Mouse (Mus musculus) embryo, embryonic 10.5 days (tissue): ENCODE results near the gene Clec16a.

Experiments
- DNase-seq: peaks from one replicate; pipeline ENCODE4 v3.0.0-alpha.2; 2015; ENCODE audit warnings: low spot score

Clec16a gene

DNA sequence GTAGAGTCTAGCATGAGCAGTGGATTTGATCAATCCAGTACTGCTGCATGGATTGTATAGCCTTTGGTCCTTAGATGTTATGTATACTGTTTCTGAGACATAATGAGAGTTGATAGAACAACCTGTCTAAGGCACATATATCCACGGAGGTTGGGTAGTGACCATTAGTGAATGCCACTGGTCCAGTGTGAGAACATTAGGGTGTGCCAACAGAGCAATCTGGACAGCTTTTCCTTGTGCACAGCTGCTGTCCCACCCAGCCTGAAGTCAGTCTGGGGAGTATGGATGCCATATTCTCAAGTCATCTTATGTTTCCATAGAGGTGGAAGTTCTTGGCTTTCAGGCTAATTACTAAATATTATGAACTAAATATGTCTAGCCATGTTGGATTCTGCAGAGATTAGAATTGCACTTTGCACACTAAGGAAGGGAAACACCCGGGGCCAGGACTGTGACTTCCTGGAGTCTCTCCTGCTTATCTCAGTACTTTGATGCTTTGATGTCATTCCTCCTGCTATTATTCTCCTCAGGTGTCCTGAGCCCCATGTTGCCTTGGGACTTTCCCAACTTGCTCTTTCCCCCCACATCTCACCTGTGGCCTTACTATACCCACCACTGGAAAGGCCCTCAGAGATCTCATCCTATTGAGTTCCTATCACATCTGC, 36.2 kb downstream of the Clec16a start:
- DNase-seq: no peak

DNA sequence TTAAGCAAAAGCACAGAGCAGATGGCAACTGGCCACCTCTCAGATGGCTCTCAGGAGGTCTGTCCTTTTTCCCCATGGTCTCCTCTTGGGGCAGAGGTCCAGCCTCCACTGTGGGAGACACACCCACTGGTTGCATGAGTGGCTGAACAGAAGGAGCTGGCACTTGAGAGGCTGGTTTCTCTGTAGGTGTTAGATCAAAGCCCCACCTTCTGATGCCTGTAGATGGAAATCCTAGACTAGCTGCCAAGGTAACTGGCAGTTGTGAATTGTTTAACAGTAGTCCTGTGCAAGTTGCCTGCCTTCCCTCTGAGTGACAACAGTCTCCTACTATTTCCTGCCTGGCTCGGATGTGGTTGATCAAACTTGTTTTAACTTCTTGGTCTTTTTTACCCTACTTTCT, 40.0 kb downstream of the Clec16a start:
- DNase-seq: no peak

DNA sequence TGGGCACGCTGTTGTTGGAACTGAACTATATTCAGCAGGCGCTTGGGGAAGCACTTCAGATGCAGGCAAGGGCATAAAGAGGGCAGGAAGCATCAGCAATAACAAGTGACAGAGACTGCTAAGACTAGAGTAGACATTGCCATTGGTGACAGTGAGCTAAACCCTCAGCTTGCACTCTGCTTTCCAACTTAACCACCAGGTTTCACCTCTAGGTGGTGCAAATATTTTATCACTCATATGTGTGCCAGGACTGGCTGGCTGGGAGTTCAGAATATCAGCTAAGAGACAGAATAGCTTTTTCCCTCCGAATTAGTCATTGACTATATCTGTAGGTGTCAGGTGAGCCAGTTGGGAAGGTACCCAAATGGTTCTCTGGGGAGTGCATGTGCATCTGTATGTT, 41.4 kb downstream of the Clec16a start:
- DNase-seq: peak; percentile 17

DNA sequence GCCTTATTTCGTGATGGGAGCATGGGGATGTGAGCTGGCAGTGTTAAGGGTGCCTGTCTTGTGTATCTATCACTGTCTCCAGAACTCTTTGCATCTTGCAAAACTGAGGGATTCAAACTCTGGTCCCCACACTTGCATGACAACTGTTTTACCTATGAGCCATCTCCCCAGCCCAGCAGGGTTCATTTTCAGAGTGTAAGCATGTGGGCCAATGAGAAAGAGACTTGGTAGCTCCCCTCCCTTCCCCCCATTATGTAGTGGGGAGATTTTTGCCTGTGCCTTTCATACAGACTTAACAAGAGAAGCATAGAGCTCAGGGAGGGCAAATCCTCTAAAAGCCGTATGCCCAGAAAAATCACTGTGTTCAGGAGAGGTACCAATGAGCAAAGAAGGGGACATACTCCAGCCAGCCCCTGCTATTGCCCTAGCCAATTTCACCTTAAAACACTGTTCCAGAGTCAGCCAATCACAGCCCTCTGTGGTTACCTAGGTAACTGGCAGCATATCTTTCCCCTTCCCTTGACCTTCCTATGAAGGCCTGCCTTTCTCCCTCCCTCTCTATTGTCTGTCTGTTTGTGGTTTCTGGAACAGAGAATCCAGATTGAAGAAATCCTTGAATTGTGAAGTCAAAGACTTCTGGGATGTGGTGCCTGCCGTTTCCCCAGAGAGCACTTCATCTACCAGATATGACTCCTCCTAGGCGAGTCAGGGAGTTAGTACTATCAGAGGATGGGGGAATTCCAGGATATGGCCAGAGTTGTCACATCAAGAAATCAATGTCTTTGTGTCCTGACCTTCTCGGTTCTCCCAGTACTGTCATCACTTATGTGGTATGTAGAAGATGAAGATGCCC, 55.0 kb downstream of the Clec16a start:
- DNase-seq: peak; percentile 23

DNA sequence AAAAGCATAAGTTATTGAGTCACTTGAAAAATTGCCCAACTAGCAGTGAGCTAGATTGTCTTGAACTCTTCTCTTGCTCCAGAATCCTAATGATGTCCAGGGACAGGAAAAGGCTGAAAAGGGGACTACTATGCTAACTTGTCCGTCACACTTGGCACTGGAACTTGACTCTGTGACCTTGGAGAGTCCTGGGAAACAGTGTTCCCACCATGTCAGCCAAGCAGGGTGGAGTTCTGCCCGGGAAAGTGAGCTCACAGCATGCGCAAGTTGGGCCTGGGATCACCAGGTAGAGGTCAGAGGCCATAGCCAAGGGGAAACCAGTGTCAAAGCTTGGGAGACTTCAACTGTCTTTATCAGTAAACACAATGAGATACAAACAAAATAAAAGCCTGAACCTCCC, 62.7 kb downstream of the Clec16a start:
- no peak for DNase-seq

DNA sequence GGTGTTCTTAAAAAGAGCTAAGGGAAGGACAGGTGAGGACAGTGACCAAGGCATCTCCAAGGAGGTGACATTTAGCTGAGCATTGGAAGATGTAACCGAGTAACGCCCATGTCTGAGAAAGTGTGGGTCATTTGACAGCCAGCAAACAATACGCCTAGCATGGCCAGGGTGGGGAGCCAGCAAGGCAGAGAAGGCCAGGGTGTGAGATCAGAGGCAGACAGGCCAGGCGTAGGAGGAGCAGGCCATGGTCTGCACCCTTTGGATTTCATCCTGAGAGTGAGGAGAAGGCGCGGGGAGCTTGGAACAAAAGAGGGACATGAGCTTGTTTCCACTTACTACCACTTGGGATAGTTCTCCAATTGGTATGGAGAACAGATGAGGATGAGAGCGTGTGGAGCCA, 64.8 kb downstream of the Clec16a start:
- no peak for DNase-seq

DNA sequence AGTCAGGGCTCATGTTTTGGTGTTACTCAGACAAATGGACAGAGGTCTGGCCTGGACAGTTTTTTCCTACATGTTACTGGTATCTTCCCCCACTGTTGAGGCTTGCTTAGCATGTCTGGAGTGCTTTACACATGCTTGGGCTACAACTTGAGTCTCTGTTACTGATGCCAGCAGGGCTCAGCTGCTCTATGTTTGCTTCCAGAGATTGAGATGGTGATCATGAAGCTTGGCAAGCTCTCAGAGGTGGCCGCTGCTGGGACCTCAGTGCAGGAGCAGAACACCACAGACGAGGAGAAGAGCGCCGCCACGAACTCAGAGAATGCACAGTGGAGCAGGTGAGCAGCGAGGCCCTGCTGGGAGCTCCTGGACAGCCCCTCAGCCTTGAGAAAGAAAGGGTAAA, 65.7 kb downstream of the Clec16a start:
- DNase-seq: no peak

DNA sequence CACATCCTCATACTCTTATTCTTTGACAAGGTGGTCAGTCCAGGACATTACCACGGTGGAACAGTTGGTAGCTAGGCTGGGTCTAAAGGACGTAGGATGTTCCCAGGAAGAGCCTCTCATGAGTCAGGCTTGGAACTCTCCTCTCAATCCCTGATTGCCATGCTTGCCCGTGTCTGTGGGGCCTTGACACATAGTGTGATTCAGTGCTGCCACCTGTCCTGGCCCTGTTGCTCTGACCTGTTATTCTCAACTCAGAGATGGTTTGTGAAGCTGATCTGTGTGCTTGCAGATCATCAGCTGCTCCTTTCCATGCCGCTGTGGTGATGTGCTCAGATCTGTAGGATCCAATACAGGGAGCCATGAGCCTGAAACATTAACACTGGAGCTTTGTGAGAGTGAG, 66.2 kb downstream of the Clec16a start:
- no peak for DNase-seq

DNA sequence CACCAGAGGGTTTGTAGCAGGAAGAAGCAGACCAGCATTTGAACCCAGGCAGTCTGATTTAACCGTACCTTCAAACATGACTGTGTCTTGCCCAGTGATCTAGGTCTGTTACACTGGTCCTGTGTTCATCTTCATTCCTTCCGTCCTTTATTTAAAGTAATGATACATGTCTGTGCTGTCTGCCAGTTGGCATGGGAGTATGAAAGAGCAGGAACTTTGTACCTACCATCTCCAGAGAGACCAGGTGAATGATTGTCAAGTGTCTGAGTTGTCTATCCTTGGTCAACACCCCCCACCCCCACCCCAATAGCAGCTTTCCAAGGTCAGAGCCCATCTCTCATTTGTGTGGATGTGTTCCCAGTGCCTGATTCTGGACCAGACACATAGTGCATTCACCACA, 68.9 kb downstream of the Clec16a start:
- no peak for DNase-seq

DNA sequence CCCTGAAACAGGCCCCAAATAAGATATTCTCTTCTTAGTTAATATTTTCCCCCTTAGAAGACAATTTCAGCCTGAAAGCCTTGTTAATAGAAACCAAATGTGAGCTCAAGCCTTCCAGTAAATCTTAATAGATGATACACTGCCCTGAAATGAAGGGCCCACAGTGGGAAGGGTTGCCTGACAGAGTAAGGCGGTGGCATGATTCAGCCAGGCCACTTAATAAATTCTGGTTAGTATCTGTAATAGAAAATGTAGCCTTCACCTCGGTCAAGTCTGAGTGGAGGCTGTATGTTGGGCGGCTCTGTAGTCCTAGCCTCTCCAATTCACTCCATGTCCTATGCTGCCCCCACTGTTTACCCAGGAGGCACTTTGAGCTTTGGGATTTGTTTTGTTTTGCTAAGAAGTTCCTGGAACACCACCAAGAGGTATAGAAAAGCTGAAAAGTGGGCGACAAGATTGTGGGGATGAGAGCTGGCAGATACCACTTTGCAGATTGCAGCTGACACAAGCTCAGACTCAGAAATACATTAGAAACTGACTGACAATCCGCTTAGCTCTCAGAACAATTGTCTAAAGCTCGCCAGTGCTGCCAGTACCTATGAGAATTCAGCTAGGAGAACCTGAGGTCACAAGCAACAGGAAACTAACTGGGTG, 75.9 kb downstream of the Clec16a start:
- DNase-seq: no peak

DNA sequence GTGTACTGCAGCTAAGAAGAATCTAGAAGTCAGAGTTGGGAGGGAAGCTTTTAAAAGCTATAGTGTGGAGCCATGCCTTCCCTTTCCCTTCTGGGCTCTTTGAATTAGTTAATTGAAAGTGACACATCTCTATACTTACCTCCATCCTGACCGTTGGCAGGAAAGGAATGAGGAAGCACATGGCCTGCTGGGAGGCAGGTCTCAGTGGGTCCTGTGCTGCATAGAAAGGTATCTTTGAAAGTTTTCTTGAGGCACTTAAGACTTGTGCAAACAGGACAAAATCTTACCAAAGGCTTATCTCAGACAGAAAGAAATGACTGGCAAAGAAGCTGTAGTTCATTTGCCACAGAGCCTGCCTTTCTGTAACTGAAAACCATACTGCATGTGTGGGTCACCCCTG, 76.6 kb downstream of the Clec16a start:
- DNase-seq: no peak

DNA sequence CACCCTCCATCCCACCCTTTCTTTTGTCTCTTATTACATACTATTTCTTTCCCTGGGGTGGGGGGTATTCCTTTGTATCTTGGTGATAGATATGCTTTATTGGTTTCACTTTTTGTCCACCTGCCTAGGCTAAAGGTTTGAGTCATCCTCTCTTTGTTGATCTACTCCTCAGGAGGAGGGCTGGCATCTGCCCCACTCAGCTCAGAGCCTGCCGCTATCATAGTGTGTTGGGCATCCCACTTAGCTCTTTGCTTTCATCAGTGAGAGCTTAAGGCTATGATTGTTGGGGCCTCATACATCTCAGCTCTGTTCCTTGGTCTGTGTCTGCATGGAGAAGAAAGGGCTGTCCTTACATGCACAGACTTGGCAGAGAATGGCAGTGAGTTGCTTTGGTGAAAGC, 81.0 kb downstream of the Clec16a start:
- no peak for DNase-seq

DNA sequence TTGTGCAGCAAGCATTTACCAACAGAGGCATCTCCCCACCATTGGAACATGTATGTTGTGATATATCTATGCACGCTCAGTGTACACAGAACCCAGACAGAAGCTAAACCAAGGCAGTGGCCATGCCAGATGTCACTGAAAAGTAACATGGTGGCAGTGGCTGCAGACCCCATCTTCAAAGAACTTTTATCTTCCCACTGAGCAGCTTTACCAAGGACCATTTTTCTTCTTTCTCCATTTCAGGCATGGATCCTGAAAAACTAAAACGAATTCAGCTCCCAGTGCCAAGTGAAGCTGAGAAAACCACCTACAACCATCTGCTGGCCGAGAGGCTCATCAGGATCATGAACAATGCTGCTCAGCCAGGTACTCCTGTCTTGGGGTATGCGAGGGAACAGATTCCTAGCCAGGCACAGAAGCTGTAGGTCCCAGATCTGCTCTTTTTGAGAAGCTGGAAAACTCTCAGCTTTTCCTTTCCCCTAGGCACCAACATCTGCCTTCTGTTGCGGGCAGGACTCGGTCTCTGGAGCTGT, 82.1 kb downstream of the Clec16a start:
- no peak for DNase-seq

DNA sequence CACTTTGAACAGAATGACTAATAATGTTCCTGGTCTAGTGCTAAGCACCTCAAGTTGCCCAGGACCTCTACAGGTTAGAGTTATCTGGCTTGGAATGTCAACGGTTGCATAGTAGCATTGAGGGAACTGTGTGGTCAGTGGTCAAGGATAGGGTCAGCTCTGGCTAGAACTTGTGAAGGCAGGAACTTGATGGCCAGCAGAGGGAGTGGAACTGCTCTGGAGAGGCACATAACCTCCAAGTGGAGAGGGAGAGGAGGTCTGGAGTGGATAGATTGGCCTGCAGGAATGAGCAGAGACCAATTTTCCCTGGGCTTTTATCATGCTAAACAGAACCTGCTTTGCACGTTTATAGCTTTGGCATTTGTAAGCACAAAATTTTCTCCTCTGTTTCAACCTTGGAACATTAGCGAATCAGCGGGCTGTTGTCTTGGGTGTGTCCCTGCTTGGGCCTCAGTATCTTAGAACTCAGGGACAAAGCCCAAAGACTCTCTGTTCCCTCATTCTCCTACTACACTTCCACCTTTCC, 83.0 kb downstream of the Clec16a start:
- no peak for DNase-seq

DNA sequence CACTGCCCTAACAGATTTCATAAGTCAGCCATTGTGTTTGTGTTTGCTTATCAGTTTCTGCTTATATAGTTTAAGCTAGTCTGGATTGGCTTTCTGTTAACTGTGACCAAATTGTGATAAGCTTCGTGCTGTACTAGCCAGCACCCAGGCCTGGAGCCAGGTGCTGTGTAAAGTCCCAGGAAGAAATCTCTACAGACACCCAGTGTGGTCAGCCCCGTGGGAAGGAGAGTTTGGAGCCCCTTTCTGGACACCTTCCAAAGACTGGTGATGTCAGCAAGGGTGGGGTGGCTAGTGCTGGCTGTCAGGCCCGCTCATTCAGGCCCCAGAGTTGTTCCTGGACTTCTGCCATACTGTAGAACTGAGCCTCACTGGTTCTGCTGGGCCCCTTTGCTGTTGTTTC, 83.8 kb downstream of the Clec16a start:
- no peak for DNase-seq

DNA sequence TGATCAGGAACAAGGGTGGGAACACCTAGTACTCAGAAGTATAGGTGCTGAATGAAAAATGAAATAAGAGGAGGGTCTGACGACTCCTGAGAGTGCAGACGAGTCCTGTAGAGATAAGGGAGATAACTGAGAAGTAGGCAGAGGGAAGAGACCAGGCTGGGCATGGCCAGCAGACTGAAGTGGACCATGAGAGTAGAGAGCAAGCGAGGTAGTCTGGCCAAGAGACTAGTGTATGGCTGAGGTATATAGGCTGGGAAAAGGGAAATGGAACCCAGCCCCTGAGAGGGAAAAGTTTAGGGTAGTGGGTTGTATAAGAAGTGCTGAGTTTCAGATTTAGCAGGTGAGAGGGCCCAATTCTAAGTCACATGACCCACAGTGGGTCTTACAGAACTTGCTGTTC, 84.2 kb downstream of the Clec16a start:
- DNase-seq: no peak

DNA sequence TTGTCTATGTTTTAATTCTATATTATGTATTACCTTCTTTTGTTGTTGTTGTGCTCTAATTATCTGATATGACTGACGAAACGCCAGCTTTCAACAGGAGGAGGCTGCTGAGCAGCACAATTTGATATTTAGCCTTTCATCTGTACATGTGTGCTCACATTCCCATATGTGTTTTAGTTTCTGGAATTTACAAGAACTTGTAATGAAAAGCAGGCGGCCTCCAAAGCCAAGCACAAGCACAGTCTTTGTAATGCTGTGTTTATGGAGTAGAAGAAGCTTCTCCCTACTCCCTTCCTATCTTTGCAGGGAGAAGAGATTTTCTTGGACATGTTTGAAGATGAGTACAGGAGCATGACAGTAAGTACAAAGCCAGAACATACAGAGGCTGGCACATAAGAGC, 89.8 kb downstream of the Clec16a start:
- DNase-seq: no peak

DNA sequence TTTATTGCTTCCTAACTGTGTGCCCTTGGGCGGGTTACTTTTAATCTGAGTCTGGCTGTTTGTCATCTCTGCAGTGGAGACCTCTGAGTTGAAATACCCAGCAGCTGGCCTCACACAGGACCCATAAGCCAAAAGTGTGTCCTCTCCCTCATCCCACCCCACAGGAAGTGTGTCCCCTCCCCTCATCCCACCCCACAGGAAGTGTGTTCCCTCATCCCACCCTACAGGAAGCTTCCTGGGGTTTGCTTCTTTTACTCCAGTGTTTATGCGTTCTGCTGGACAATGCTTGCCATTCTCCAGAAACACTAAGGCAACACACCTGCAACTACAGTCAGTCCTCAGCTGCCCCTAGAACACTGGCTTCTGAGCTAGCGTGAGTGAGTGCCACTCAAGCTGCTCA, 92.8 kb downstream of the Clec16a start:
- no peak for DNase-seq

DNA sequence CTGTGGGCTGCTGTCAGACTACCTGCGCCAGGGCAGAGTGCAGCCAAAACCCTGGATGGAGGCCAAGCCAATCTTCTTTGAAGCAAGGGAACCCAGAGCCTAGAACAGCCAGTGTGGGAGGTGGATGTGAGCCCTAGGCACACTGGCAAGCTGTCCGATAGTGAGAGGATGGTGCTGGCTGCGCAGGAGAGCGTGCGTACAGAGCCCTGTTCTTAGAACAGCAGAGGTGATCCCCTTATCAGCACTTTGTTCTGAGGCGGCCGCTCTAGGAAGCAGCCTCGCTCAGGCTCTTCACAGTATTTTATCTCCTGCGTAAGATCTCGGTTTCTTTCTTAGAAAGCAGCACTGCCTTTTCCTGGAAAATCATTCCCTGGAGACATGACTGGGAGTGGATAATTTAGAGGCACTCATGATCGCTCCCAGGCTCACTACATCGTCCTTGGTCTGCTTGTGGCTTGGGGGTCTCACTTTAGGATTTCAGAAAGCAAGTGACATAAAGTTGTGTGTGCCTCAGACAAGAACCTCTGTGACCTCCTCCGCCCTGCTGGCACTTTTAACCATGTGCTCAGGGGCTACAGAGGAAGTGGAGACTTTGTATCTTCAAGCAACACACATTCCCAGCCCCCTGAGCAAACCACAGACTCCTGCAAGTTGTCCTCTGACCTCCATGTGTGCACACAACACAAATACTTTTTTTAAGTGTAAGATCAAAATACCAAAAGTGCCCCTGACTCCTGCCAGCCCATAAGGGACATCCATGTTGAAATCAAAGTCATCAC, 94.2 kb downstream of the Clec16a start:
- no peak for DNase-seq

DNA sequence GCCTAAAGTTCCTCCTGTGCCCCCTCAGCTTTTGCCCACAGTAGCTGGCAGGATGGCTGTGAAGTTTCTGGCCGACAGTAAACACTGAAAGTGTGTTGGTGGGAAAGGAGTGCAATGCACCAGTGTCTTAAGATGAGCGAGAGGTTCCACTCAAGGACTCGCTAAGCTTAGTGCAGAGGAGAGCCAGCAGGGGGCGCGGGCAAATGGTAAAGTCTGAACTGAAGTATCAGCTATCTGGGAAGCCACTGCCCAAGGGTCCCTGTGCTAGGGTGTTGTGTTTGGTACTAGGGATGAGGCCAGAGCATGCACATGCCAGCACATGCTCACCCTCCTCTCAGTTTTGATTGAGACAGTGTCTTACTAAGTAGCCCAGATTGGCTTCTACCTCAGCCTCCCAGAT, 94.9 kb downstream of the Clec16a start:
- DNase-seq: peak; percentile 92

DNA sequence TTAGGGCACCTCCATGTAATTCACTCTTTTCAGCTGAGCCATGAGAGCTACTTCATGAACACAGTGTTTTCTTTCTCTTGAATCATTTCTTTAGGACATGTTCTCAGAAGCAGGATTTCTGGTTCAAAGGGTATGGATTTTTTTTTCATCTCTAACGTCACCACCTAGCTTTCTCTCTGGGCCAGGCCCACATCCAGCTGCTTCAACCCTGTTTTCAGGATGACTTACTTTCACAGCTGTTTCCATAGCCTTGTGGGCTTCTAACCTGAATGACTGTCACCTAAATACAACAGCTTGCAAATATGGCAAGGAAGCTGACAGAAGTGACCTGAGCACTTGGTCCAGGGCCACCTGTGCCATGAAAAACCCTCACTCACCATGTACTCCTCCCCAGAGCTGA, 96.0 kb downstream of the Clec16a start:
- no peak for DNase-seq
